Mouse (Mus musculus) mesoderm, embryonic 11.5 days (tissue): ENCODE data around the gene Ube2h.
"Not testable (repeated sequence)": the region's sequence is repeated elsewhere in the genome, so short reads cannot be mapped to it uniquely, and the experiment has no call there.

Experiments
- DNase-seq: peaks from one replicate; pipeline ENCODE4 v3.0.0-alpha.2; 2012; ENCODE audit warnings: low read depth, low spot score

The Ube2h gene

GRCm38 (mm10) chr6:30304399-30304917 lies at the start of gene Ube2h:
Gene Ube2h, minus strand, starts transcription at chr6:30304539.
- DNase-seq = peak; percentile 98

GRCm38 (mm10) chr6:30353661-30354060 lies 49.3 kb upstream of the Ube2h start:
- DNase-seq = no peak

GRCm38 (mm10) chr6:30352762-30353161 lies 48.4 kb upstream of the Ube2h start:
- DNase-seq = no peak

GRCm38 (mm10) chr6:30351290-30351689 lies 47.0 kb upstream of the Ube2h start:
- DNase-seq = no peak

GRCm38 (mm10) chr6:30347288-30347801 lies 43.0 kb upstream of the Ube2h start:
- DNase-seq = no peak

GRCm38 (mm10) chr6:30346737-30347136 lies 42.4 kb upstream of the Ube2h start:
- no peak for DNase-seq

GRCm38 (mm10) chr6:30344032-30344431 lies 39.7 kb upstream of the Ube2h start:
- no peak for DNase-seq

GRCm38 (mm10) chr6:30340231-30340873 lies 36.0 kb upstream of the Ube2h start:
- no peak for DNase-seq

DNA sequence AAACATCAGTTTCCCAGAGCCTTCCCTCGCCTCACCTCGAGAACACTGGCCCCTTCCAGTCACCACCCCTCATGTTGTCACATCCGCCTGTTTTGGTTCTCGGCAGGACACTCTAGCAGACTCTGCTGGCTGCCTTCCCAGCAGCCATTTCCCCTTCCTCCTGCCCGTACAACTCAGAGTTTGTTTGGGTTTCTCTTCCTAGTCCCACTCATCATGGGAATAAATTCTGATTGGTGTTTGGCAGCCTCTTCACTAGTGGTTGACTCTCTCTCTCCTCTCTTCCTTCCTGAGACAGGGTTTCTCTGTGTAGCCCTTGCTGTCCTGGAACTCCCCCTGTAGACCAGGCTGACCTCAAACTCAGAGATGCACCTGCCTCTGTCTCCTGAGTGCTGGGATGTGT lies 32.6 kb upstream of the Ube2h start:
- DNase-seq = no peak

GRCm38 (mm10) chr6:30332262-30332661 lies 27.9 kb upstream of the Ube2h start:
- DNase-seq = no peak

- no peak for DNase-seq
Measured at GRCm38 (mm10) chr6:30330706-30331105, 26.4 kb upstream of the Ube2h start.

- no peak for DNase-seq
Measured at GRCm38 (mm10) chr6:30325932-30326501, 21.7 kb upstream of the Ube2h start.

DNA sequence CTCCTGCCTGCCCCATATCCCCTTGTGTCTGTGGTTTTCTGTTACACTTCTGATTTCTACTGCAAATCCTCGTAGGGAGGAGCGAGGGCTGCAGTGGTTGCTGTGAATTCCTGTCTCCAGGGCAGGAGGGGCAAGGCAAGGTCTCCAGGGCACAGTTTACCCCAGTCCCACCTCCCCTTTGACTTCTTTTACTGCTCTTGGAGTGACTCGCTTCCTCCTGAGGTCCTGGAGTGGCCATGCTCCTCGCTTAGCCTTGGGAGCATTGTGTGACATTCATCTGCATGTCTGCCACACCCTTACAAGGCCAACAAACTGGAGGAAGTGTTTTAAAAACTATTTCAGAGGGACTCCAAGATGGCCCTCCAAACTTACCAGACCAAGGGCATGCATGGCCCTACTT lies 16.7 kb upstream of the Ube2h start:
- DNase-seq = no peak

- DNase-seq = no peak
Measured at GRCm38 (mm10) chr6:30319216-30319615, 14.9 kb upstream of the Ube2h start.

DNA sequence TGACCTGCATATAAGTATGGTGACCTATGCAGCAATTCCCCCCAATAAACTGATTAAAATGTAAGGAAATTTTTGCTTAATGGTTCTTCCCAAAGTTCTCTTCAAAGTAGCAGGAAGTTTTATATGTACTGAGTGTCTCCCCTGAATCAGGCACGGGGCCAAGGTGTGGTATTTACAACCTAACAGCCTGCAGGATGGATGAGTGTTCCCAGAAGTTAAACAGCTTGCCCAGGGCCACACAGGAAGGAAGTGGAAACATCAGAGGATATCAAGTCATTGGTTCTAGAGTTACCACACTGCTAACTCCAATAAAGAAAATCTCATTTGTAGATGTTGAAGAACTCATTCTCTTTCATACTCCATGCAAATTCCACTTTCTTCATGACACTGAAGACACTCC lies 7.7 kb upstream of the Ube2h start:
- no peak for DNase-seq

DNA sequence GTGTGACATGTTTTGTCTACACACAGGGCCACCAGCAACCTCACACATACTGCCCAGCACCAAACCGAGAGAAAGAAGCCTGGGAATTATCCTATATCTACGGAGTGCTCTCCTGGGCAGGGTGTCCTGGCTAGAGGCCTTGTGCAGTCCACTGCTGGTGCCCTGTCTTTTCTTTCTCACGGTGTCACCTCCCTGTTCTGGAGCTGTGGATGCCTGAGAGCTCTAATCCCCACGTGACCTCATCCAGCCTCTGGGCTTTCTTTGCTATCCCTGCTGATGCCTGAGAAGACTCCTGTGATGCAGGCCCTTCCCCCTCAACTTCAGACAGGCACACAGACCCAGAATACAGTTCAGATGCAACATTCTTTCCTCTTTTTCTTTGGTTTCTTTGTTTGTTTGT lies 4.4 kb upstream of the Ube2h start:
- no peak for DNase-seq

DNA sequence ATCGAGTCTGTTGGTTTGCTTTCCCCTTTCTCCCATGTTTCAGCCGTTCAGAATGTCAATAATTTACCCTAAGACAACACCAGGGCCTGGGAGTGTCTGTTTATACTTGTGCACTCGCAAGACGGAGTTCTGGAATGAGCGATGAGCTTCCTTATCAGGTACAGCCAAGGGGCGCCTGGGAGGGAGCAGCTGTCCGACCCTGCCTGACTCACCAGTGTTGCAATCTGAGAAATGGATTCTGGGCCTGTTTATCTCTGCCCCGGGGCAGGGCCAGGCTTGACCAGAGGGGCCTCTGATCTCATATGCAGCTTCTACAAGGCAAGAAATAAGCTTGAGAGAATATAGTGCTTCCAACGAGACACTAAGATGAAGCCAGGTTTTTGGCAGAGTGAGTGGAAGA lies 3.4 kb upstream of the Ube2h start:
- DNase-seq = no peak

GRCm38 (mm10) chr6:30303771-30304398 lies 454 bp downstream of the Ube2h start:
- DNase-seq = not testable (repeated sequence)

GRCm38 (mm10) chr6:30302781-30303631 lies 1.3 kb downstream of the Ube2h start:
- DNase-seq = no peak

GRCm38 (mm10) chr6:30302156-30302555 lies 2.2 kb downstream of the Ube2h start:
- no peak for DNase-seq

DNA sequence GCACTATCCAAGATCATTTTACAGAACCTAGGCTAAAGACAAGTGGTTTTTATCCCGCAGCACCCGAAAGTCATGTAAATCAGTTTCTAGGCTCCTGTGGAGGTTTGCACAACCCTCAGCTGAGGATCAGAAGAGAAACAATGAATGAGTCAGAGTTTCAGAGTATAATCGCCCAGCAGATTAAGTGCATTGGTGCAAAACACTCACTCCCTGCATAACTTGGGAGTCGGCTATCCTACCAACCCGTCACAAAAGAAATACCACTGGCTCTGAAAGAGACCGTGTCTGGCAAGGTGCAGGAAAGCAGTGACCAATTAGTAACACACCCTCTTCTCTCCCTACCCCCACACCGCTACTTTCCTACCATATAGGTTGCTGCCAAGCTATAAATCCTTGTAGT lies 3.4 kb downstream of the Ube2h start:
- DNase-seq = peak; percentile 25

GRCm38 (mm10) chr6:30300372-30300771 lies 4.0 kb downstream of the Ube2h start:
- peak; percentile 81 for DNase-seq
